Mouse (Mus musculus) forebrain, embryonic 12.5 days (tissue): ENCODE measurements at regions not wholly inside any gene's neighbourhood (a gene's known extent, or its start where the extent isn't known, plus 50 kb on each side); places are given as distances from the start of the nearest gene placed in this dataset.

Experiments
- ATAC-seq: fragments of 200-750 bp; cut with Nextera tagmentation; 2 replicates; pipeline ENCODE4 v1.8.0; 2017; ENCODE audit warnings: moderate TSS enrichment; ENCODE audit not compliant: low FRiP score
- H3K27ac ChIP-seq: fragments of 300-500 bp; sonication (generic); 2 replicates; pipeline ENCODE4 v1.5.1; 2016; ENCODE audit warnings: mild to moderate bottlenecking
- H3K27me3 ChIP-seq: fragments of 300-500 bp; sonication (generic); 2 replicates; pipeline ENCODE4 v1.6.1; 2016; ENCODE audit warnings: mild to moderate bottlenecking
- H3K36me3 ChIP-seq: fragments of 300-500 bp; sonication (generic); replicated peaks from 2 replicates; pipeline ENCODE4 v1.6.1; 2016; ENCODE audit warnings: mild to moderate bottlenecking
- H3K4me1 ChIP-seq: fragments of 300-500 bp; sonication (generic); 2 replicates; pipeline ENCODE4 v1.6.1; 2016
- H3K4me2 ChIP-seq: fragments of 300-500 bp; sonication (generic); 2 replicates; pipeline ENCODE4 v1.6.1; 2016; ENCODE audit warnings: mild to moderate bottlenecking, moderate library complexity
- H3K4me3 ChIP-seq: fragments of 300-500 bp; sonication (generic); replicated peaks from 2 replicates; pipeline ENCODE4 v1.5.1; 2016; ENCODE audit warnings: mild to moderate bottlenecking
- H3K9ac ChIP-seq: fragments of 300-500 bp; sonication (generic); 2 replicates; pipeline ENCODE4 v1.6.1; 2016; ENCODE audit warnings: mild to moderate bottlenecking
- H3K9me3 ChIP-seq: fragments of 300-500 bp; sonication (generic); 2 replicates; pipeline ENCODE4 v1.6.1; 2016
- WGBS: fragments of 180-500 bp; shearing (Covaris S2); methylation state at CpG from one replicate; pipeline ENCODE4 v1.1.7; 2016; 5-methylcytosine and 5-hydroxymethylcytosine counted together

DNA sequence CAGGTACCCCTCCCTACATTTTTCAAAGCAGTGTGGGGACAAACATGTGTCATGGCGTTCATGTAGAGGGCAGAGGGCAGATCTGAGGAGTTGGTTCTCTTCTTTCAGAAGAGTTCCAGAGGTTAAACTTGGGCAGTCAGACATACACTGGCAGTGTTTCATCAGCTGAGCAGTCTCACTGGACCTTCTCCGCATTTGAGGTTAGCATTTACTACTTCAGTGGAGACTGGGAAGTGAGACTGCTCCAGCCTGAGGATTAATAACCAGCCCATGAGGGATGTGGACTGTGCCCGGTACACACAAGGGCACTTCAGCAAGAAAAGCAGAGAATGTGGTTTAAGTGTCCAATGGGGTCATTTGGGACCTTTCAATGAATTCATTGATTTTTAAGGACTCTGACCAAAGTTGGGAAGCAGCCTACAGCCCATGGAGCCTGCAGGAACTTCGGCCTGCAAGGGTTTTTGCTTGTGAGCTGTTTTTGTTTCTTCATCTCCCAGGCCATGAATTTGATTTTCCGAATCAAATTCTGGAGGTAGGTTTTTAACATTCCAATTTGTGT lies 166.6 kb downstream of the Rab11fip4 start:
- H3K4me1 ChIP-seq: peaks cover 2% of the 10 kb centered on the region; the same call in 1 of the 2 replicates
- no peak overlapping the region for H3K9ac ChIP-seq
- no peak for ATAC-seq
- H3K27ac ChIP-seq: no peak overlapping the region
- H3K4me3 ChIP-seq: no peak overlapping the region
- 78% methylated on average over 5 of the region's 5 CpGs for WGBS
- no peak overlapping the region for H3K4me2 ChIP-seq
- H3K36me3 ChIP-seq: no peaks in the 10 kb centered on the region
- no peaks in the 10 kb centered on the region for H3K9me3 ChIP-seq
- H3K27me3 ChIP-seq: no peaks in the 10 kb centered on the region

GRCm38 (mm10) chr11:79756305-79756846 lies 165.4 kb downstream of the Rab11fip4 start:
- no peak overlapping the region for H3K27ac ChIP-seq
- H3K4me3 ChIP-seq: no peak overlapping the region
- no peaks in the 10 kb centered on the region for H3K9me3 ChIP-seq
- no peaks in the 10 kb centered on the region for H3K27me3 ChIP-seq
- peaks cover 9% of the 10 kb centered on the region; the same call in 1 of the 2 replicates for H3K4me1 ChIP-seq
- H3K36me3 ChIP-seq: no peaks in the 10 kb centered on the region
- no peak for ATAC-seq
- no peak overlapping the region for H3K4me2 ChIP-seq
- H3K9ac ChIP-seq: no peak overlapping the region
- WGBS: 92% methylated on average over 9 of the region's 9 CpGs

- H3K27me3 ChIP-seq: no peaks in the 10 kb centered on the region
- H3K27ac ChIP-seq: no peak overlapping the region
- no peak overlapping the region for H3K4me2 ChIP-seq
- no peak overlapping the region for H3K9ac ChIP-seq
- peaks cover 9% of the 10 kb centered on the region; the same call in 1 of the 2 replicates for H3K4me1 ChIP-seq
- H3K4me3 ChIP-seq: no peak overlapping the region
- ATAC-seq: no peak
- 84% methylated on average over 2 of the region's 2 CpGs for WGBS
- H3K36me3 ChIP-seq: no peaks in the 10 kb centered on the region
- H3K9me3 ChIP-seq: no peaks in the 10 kb centered on the region
Observed at GRCm38 (mm10) chr11:79753491-79753890, 162.5 kb downstream of the Rab11fip4 start.

GRCm38 (mm10) chr11:79752717-79753480 lies 161.9 kb downstream of the Rab11fip4 start:
- no peak overlapping the region for H3K4me3 ChIP-seq
- no peaks in the 10 kb centered on the region for H3K9me3 ChIP-seq
- no peak for ATAC-seq
- no peaks in the 10 kb centered on the region for H3K36me3 ChIP-seq
- no peak overlapping the region for H3K27ac ChIP-seq
- H3K27me3 ChIP-seq: no peaks in the 10 kb centered on the region
- no peak overlapping the region for H3K9ac ChIP-seq
- no peak overlapping the region for H3K4me2 ChIP-seq
- WGBS: 47% methylated on average over 7 of the region's 7 CpGs
- H3K4me1 ChIP-seq: peaks cover 9% of the 10 kb centered on the region; the same call in 1 of the 2 replicates

DNA sequence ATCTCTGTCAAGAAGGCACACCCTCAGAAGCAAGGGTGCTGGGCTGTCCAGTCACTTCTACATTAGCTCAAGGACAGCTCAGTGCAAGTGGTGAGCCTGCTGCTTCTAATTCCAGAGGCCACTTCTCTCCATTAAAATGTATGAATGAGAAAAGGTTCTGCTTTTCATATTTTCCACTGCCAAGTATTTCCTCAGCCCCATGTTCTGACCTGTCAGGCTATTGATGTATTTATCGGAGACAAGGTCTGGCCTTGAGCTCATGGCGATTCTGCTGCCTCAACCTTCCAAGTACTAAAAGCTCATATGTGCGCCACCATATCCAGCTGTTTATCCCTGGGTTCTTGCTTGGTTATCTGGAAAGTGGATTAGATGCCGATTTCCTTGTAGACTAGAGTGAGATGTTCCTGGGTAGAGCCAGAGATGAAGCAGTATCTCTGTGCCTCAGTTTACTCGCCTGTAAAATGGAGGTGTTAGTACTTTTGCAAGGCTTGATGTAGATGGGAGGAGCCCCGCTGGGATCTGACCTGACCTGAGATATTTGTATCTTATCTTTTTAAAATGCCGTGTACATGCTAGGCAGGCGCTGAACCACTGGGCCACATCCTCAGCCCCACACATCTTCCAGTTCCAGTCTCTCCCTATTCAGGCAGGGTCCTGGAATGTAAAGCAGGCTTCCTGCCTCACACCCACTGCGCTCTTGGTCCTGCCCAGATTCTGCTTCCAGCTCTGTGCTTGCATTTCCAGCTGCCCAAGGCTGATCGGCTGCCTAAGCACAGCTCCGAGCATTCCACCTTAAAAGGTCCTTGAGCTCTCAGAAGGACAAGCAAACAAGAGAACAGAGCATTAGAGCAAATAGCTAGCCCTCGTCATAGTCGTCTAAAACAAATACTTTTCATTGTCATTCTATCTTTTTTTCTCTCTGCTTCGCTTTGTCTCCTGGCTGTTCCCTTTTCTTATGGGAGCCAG lies 161.0 kb downstream of the Rab11fip4 start:
- no peak for ATAC-seq
- no peaks in the 10 kb centered on the region for H3K36me3 ChIP-seq
- H3K27ac ChIP-seq: no peak overlapping the region
- H3K27me3 ChIP-seq: no peaks in the 10 kb centered on the region
- no peaks in the 10 kb centered on the region for H3K9me3 ChIP-seq
- no peak overlapping the region for H3K4me3 ChIP-seq
- H3K4me1 ChIP-seq: peaks cover 9% of the 10 kb centered on the region; the same call in 1 of the 2 replicates
- H3K9ac ChIP-seq: no peak overlapping the region
- H3K4me2 ChIP-seq: no peak overlapping the region
- 65% methylated on average over 14 of the region's 14 CpGs for WGBS

DNA sequence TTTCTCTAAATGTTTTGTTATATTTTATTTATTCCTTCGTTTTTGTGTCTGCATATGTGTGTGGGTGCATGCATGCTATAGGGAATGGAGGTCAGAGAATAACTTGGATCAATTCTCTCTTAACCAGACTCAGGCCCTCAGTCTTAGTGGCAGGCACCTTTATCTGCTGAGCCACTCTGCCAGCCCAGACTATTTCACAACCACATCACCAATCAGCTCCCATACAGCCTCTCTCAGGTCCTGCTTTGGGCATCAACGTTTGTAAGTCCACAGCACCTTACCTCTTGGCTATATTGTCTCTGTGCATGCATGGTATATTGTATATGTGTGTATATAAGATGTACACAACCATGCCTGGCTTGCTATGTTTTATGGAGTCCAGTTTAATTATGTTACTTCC lies 159.9 kb downstream of the Rab11fip4 start:
- Histone ChIP-seq H3K4me3 (no peak overlapping the region), H3K36me3 (no peaks in the 10 kb centered on the region), H3K9ac (no peak overlapping the region), H3K4me2 (no peak overlapping the region), H3K27ac (no peak overlapping the region), H3K27me3 (no peaks in the 10 kb centered on the region), H3K4me1 (peaks cover 9% of the 10 kb centered on the region; the same call in 1 of the 2 replicates), H3K9me3 (no peaks in the 10 kb centered on the region)
- 75% methylated on average over 2 of the region's 2 CpGs for WGBS
- no peak for ATAC-seq

DNA sequence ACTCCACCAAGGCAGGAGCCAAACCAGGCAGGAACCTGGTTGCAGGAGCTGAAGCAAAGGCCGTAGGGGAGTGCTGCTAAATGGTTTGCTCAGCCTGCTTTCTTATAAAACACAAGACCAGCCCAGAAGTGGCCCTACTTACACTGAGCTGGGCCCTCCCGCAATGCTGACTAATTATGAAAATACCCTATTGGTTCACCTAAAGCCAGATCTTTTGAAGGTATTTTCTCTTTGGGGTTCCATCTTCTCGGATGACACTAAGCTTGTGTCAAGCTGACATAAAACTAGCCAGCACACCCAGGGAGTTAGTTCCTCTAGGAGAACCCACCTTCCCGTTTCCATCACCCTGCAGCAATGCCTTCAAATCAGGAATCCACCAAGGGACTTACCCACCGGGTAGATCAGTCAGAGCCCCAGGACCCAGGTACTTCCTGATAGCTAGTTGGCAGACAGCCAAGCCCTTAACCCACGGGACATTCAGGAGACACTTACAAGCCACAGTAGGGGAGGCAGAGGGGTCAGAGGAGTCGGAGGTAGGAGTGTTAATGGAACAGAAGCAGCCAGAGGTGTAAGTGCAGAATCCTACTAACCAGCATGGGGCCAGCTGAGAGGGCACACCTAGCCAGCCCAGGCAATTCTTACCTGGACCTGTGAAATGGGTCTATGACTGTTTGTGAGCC lies 158.9 kb downstream of the Rab11fip4 start:
- no peak for ATAC-seq
- Histone ChIP-seq H3K27ac (no peak overlapping the region), H3K4me1 (peaks cover 9% of the 10 kb centered on the region; the same call in 1 of the 2 replicates), H3K9ac (no peak overlapping the region), H3K27me3 (no peaks in the 10 kb centered on the region), H3K36me3 (no peaks in the 10 kb centered on the region), H3K4me2 (no peak overlapping the region), H3K9me3 (no peaks in the 10 kb centered on the region), H3K4me3 (no peak overlapping the region)
- WGBS: 80% methylated on average over 7 of the region's 7 CpGs

DNA sequence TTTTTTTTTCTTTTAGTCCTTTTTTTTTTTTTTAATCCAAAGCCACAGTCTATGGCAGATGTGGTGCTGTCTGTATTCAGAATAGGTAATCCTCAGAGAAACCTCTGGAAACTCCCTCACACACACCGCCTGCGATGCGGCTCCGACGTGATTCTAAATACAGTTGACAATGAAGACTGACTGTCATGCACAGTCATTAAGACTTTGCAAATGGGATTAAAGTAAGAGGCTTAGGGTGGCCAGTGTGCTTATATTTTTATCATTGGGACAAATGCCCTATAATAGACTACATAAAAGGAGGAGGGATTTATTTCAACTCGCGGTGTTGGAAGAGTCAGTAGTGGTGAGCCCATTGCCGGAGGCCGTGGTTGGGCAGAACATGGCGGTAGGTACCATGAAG lies 158.1 kb downstream of the Rab11fip4 start:
- no peak overlapping the region for H3K4me3 ChIP-seq
- no peaks in the 10 kb centered on the region for H3K27me3 ChIP-seq
- ATAC-seq: no peak
- H3K36me3 ChIP-seq: no peaks in the 10 kb centered on the region
- peaks cover 9% of the 10 kb centered on the region; the same call in 1 of the 2 replicates for H3K4me1 ChIP-seq
- H3K27ac ChIP-seq: no peak overlapping the region
- H3K4me2 ChIP-seq: no peak overlapping the region
- H3K9me3 ChIP-seq: no peaks in the 10 kb centered on the region
- 90% methylated on average over 10 of the region's 10 CpGs for WGBS
- H3K9ac ChIP-seq: no peak overlapping the region

DNA sequence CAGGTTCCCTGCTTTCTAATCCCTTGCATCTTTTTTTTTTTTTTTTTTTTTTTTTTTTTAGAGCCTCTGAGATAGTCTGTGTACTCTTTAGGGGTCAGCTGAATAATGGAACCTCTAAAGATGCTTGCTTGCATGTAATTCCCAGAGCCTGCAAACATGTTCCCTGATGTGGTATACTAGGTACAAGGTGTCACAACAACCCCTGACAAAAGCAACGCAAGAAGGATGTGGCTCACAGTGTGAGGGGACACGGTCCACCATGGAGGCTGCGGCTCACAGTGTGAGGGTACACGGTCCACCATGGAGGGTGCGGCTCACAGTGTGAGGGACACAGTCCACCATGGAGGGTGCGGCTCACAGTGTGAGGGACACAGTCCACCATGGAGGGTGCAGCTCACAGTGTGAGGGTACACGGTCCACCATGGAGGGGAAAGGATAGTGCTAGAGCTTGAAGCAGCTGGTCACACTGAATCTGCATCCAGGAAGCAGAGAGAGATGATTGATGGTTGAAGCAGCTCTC lies 157.7 kb downstream of the Rab11fip4 start:
- ATAC-seq: no peak
- no peak overlapping the region for H3K27ac ChIP-seq

GRCm38 (mm10) chr11:79747801-79748200 lies 156.8 kb downstream of the Rab11fip4 start:
- WGBS: 83% methylated on average over 6 of the region's 6 CpGs

More for the DNA sequence above, 157.7 kb downstream of the Rab11fip4 start:
- H3K9me3 ChIP-seq: no peaks in the 10 kb centered on the region
- no peak overlapping the region for H3K4me3 ChIP-seq
- H3K36me3 ChIP-seq: no peaks in the 10 kb centered on the region
- H3K9ac ChIP-seq: no peak overlapping the region
- H3K4me1 ChIP-seq: peaks cover 9% of the 10 kb centered on the region; the same call in 1 of the 2 replicates
- no peaks in the 10 kb centered on the region for H3K27me3 ChIP-seq
- 98% methylated on average over 7 of the region's 7 CpGs for WGBS
- no peak overlapping the region for H3K4me2 ChIP-seq

More at GRCm38 (mm10) chr11:79747801-79748200, 156.8 kb downstream of the Rab11fip4 start:
- Histone ChIP-seq H3K36me3 (no peaks in the 10 kb centered on the region), H3K27ac (no peak overlapping the region), H3K27me3 (no peaks in the 10 kb centered on the region), H3K4me3 (no peak overlapping the region), H3K9me3 (no peaks in the 10 kb centered on the region), H3K4me1 (peaks cover 8% of the 10 kb centered on the region; the same call in 1 of the 2 replicates), H3K9ac (no peak overlapping the region), H3K4me2 (no peak overlapping the region)
- ATAC-seq: no peak
